Mouse (Mus musculus) lung, postnatal 25 days (tissue): ENCODE measurements at regions not wholly inside any gene's neighbourhood (a gene's known extent, or its start where the extent isn't known, plus 50 kb on each side); places are given as distances from the start of the nearest gene placed in this dataset.

Experiments
- DNase-seq: peaks from one replicate; pipeline ENCODE4 v3.0.0; 2022; ENCODE audit warnings: low spot score

GRCm38 (mm10) chr15:62157200-62158033, 1234.6 kb upstream of the A1bg start:
- DNase-seq = no peak

- DNase-seq = no peak
Measured at GRCm38 (mm10) chr15:62153222-62153621, 1230.4 kb upstream of the A1bg start.

- DNase-seq = no peak
Measured at GRCm38 (mm10) chr15:62152133-62152532, 1229.3 kb upstream of the A1bg start.

- DNase-seq = no peak
Measured at GRCm38 (mm10) chr15:62151690-62152089, 1228.9 kb upstream of the A1bg start.

- DNase-seq = no peak
Measured at GRCm38 (mm10) chr15:62150296-62150695, 1227.5 kb upstream of the A1bg start.

- no peak for DNase-seq
Measured at GRCm38 (mm10) chr15:62148680-62149237, 1225.9 kb upstream of the A1bg start.

GRCm38 (mm10) chr15:62147343-62147953, 1224.6 kb upstream of the A1bg start:
- DNase-seq = no peak

- DNase-seq = no peak
Measured at GRCm38 (mm10) chr15:62145643-62146285, 1223.0 kb upstream of the A1bg start.

GRCm38 (mm10) chr15:62144776-62145564, 1222.2 kb upstream of the A1bg start:
- DNase-seq = no peak

GRCm38 (mm10) chr15:62139859-62140258, 1217.0 kb upstream of the A1bg start:
- DNase-seq = no peak

GRCm38 (mm10) chr15:62139192-62139591, 1216.4 kb upstream of the A1bg start:
- peak; percentile 44 for DNase-seq

- DNase-seq = no peak
Measured at GRCm38 (mm10) chr15:62138701-62139100, 1215.9 kb upstream of the A1bg start.

- DNase-seq = no peak
Measured at GRCm38 (mm10) chr15:62136932-62137594, 1214.3 kb upstream of the A1bg start.

GRCm38 (mm10) chr15:62134835-62135234, 1212.0 kb upstream of the A1bg start:
- no peak for DNase-seq

GRCm38 (mm10) chr15:62134308-62134707, 1211.5 kb upstream of the A1bg start:
- no peak for DNase-seq

- peak; percentile 25 for DNase-seq
Measured at GRCm38 (mm10) chr15:62132895-62133294, 1210.1 kb upstream of the A1bg start.

GRCm38 (mm10) chr15:62131686-62132085, 1208.9 kb upstream of the A1bg start:
- DNase-seq = no peak

GRCm38 (mm10) chr15:62130530-62130929, 1207.7 kb upstream of the A1bg start:
- no peak for DNase-seq

GRCm38 (mm10) chr15:62128546-62129212, 1205.9 kb upstream of the A1bg start:
- no peak for DNase-seq

- DNase-seq = no peak
Measured at GRCm38 (mm10) chr15:62127602-62128158, 1204.9 kb upstream of the A1bg start.
